Mouse (Mus musculus) C2C12 (cell line): ENCODE measurements around the gene Tmem150b.

Experiments
- CTCF ChIP-seq: IDR thresholded peaks from one replicate; pipeline ENCODE4 v1.5.1; 2011; ENCODE audit not compliant: control insufficient read depth, insufficient read depth, insufficient read length
- MAX ChIP-seq: IDR thresholded peaks from one replicate; pipeline ENCODE4 v1.6.1; 2011; ENCODE audit warnings: mild to moderate bottlenecking, control low read depth
- USF1 ChIP-seq: IDR thresholded peaks from one replicate; pipeline ENCODE4 v1.6.1; 2011; ENCODE audit warnings: low read depth, mild to moderate bottlenecking, control low read depth, moderate library complexity

- TF ChIP-seq CTCF (no peak), MAX (no peak), USF1 (no peak)
These were observed 55.9 kb downstream of the Tmem150b start for GRCm38 (mm10) chr7:4669156-4669555.
